Mouse (Mus musculus) heart, embryonic 15.5 days (tissue): ENCODE data around the gene Pakap. TPM values are rescaled to one million over a fixed set of nuclear protein-coding genes. Genes with fewer than 3 reads are reported as not detected.

Source experiments
- ATAC-seq: fragments of 200-750 bp; cut with Nextera tagmentation; replicated peaks from 2 replicates; pipeline ENCODE4 v1.8.0; 2017; ENCODE audit warnings: low read depth, moderate TSS enrichment; ENCODE audit not compliant: insufficient number of reproducible peaks, insufficient read depth, low FRiP score
- H3K27ac ChIP-seq: fragments of 300-500 bp; sonication (generic); 2 replicates; pipeline ENCODE4 v1.5.1; 2015; ENCODE audit warnings: mild to moderate bottlenecking, inconsistent platforms
- H3K27me3 ChIP-seq: fragments of 300-500 bp; sonication (generic); 2 replicates; pipeline ENCODE4 v1.6.1; 2015; ENCODE audit warnings: inconsistent platforms
- H3K36me3 ChIP-seq: fragments of 300-500 bp; sonication (generic); 2 replicates; pipeline ENCODE4 v1.6.1; 2015; ENCODE audit warnings: mild to moderate bottlenecking, inconsistent platforms
- H3K4me1 ChIP-seq: fragments of 300-500 bp; sonication (generic); replicated peaks from 2 replicates; pipeline ENCODE4 v1.6.1; 2015; ENCODE audit warnings: inconsistent platforms
- H3K4me2 ChIP-seq: fragments of 300-500 bp; sonication (generic); 2 replicates; pipeline ENCODE4 v1.6.1; 2015; ENCODE audit warnings: inconsistent platforms, mild to moderate bottlenecking, moderate library complexity
- H3K4me3 ChIP-seq: fragments of 300-500 bp; sonication (generic); 2 replicates; pipeline ENCODE4 v1.5.1; 2015; ENCODE audit warnings: mild to moderate bottlenecking, inconsistent platforms
- H3K9ac ChIP-seq: fragments of 300-500 bp; sonication (generic); 2 replicates; pipeline ENCODE4 v1.6.1; 2015; ENCODE audit warnings: mild to moderate bottlenecking, inconsistent platforms
- H3K9me3 ChIP-seq: fragments of 300-500 bp; sonication (generic); replicated peaks from 2 replicates; pipeline ENCODE4 v1.6.1; 2016; ENCODE audit warnings: inconsistent platforms
- WGBS: fragments of 180-500 bp; shearing (Covaris S2); methylation state at CpG from one replicate; pipeline ENCODE4 v1.1.7; 2015; ENCODE audit warnings: mixed read lengths; 5-methylcytosine and 5-hydroxymethylcytosine counted together
- polyA plus RNA-seq: library from polyadenylated mRNA; unstranded; fragments of >200 nt; fragmentation: Nextera tagmentation; extraction: Ambion mirVana; gene quantifications from 2 replicates; pipeline ENCODE4 v1.2.1, GENCODE M21; 2015

Gene Pakap
- polyA plus RNA-seq, 1 experiment from 2014 or later, result 57.8 TPM

DNA sequence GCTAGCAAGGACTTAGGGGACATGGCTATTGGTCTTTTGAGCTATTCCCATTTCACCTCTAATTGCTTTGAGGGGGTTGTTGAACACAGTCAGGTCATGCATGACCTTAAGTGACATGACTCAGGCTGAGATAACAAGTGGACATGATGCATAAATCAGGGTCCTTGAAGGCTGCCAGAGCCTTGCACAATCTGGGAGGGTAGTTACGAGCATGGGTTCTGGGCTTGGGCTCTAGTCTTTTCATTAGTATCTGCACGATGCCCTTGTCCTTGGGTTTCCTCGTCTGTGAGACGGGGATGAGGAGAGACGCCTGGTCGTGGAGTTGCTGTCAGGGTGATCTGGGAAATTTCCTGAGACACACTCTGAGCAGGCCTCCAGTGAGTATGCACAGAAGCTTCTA, 6.7 kb downstream of the Pakap start:
- peak overlapping the region; percentile 16; the same call in 1 of the 2 replicates for H3K4me2 ChIP-seq
- H3K9ac ChIP-seq, result no peak overlapping the region
- peaks cover 83% of the 10 kb centered on the region for H3K4me1 ChIP-seq
- no peaks in the 10 kb centered on the region for H3K36me3 ChIP-seq
- 27% methylated on average over 6 of the region's 6 CpGs for WGBS
- H3K27ac ChIP-seq, result peak overlapping the region; percentile 77
- H3K4me3 ChIP-seq, result no peak overlapping the region
- H3K9me3 ChIP-seq, result no peaks in the 10 kb centered on the region
- no peaks in the 10 kb centered on the region for H3K27me3 ChIP-seq
- no peak for ATAC-seq

DNA sequence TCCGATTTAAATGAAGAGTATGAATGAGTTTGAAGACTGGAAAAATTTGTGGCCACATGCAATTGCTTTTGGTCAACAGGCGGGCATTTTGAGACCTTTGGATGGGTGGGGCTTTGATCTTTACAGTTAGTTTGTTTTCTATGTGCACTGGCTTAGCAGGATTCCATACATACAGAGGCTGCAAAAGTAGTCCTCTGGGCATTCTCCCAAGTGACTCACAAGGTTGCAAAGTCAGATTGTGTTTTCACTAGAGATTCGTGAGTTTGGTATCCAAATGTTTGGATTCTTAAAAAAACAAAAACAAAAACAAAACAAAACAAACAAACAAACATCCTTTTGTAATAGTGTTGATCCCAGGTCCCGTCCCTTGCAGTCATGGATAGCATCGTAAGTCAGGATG, 7.7 kb downstream of the Pakap start:
- Histone ChIP-seq H3K9me3 (no peaks in the 10 kb centered on the region), H3K9ac (no peak overlapping the region), H3K27me3 (no peaks in the 10 kb centered on the region), H3K4me1 (peaks cover 80% of the 10 kb centered on the region), H3K27ac (peak overlapping the region; percentile 77), H3K4me3 (no peak overlapping the region), H3K4me2 (0 out of 2 replicates have a peak overlapping the region, but pooled peaks have one; percentile 16), H3K36me3 (no peaks in the 10 kb centered on the region)
- WGBS, result 52% methylated on average over 5 of the region's 5 CpGs
- ATAC-seq, result no peak

DNA sequence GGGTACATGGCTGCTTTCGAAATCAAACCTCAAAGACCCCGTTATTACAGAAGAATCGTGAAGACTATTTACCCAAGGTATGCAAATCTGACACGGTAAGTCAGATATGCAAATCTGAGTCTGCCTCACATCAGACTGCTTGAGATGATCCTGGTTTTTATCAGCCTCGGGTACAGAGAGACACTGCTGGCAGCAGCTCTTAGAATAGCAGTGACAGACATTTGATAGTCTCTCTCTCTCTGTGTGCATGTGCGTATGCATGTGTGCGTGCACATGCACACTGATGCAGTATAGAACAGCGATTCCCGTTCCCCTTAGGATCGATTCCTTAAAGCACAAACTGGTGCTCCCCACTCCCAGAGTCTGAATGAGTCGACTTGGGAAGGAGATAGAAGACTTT, 8.1 kb downstream of the Pakap start:
- peaks cover 76% of the 10 kb centered on the region for H3K4me1 ChIP-seq
- H3K36me3 ChIP-seq, result no peaks in the 10 kb centered on the region
- H3K9ac ChIP-seq, result no peak overlapping the region
- peak overlapping the region; percentile 77; the same call in 1 of the 2 replicates for H3K27ac ChIP-seq
- WGBS, result 44% methylated on average over 11 of the region's 11 CpGs
- H3K4me3 ChIP-seq, result no peak overlapping the region
- no peak for ATAC-seq
- no peaks in the 10 kb centered on the region for H3K9me3 ChIP-seq
- H3K27me3 ChIP-seq, result no peaks in the 10 kb centered on the region
- H3K4me2 ChIP-seq, result no peak overlapping the region

- H3K27ac ChIP-seq, result peak overlapping the region; percentile 51
- H3K9ac ChIP-seq, result no peak overlapping the region
- no peaks in the 10 kb centered on the region for H3K36me3 ChIP-seq
- peaks cover 55% of the 10 kb centered on the region for H3K4me1 ChIP-seq
- peak overlapping the region; percentile 29 for H3K4me2 ChIP-seq
- no peaks in the 10 kb centered on the region for H3K9me3 ChIP-seq
- H3K4me3 ChIP-seq, result no peak overlapping the region
- WGBS, result 33% methylated on average over 10 of the region's 10 CpGs
- ATAC-seq, result no peak
- no peaks in the 10 kb centered on the region for H3K27me3 ChIP-seq
Observed at GRCm38 (mm10) chr4:57579683-57580082, 11.7 kb downstream of the Pakap start.

DNA sequence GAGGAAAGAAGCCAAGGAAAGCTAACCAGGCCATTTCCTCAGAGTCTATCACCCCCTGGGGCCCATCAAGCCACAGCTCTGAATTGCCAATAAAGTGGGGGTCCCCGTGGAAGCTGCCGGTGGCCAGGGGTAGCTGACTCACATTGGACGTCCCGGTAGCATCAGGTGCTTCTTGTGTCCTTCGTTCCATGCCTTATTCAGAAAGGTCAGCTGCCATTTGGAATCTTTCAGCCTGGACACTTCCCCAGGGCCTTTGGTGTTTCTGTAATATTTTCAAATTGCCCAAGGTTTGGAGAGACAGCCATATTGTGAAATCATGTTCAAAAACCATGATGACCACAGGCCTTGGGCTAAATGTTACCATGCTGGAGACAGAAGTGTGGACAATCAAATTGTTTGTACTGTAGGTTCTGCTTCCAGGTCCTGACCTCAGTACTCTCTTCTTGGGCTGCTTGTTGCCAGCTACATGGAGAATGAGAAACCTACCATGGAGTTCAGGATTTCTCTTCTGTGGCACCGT, 17.4 kb downstream of the Pakap start:
- Histone ChIP-seq H3K4me3 (no peak overlapping the region), H3K36me3 (no peaks in the 10 kb centered on the region), H3K9ac (no peak overlapping the region), H3K27ac (peak overlapping the region; percentile 83; the same call in 1 of the 2 replicates), H3K9me3 (no peaks in the 10 kb centered on the region), H3K27me3 (no peaks in the 10 kb centered on the region), H3K4me1 (peaks cover 63% of the 10 kb centered on the region), H3K4me2 (no peak overlapping the region)
- ATAC-seq, result no peak
- 72% methylated on average over 6 of the region's 6 CpGs for WGBS

DNA sequence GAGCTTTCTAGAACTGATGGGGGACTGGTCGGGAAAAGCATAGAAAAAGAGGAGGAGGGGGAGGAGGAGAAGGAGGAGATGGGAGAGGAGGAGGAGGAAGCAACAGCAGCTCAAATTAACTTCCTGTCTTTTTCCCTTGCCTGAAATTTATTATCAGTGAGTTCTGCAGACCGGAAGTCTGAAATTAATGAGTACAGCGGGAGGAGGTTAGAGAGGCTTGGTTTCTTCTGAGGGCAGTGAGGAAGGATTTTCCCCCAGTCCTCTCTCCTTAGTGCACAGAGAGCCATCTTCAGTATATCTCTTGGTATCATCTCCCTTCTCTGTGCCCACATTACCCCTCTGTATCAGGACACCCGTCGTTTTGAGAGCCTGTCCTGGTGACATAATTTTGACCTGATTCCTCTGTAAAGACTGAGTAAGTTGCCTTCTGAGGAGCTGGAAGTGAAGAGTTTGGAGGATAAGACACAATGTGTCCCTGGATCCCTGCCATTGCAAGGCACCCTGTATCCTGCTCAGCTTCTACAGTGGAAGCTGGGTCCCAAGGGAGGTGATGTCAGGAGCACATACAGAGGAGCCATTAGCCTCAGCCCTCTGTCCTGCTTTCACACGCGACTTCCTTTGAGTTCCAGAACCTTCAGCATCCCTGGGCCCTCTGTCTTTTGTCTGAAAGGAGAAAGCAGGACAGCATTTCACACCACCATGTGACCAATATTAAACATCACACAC, 19.1 kb downstream of the Pakap start:
- H3K4me3 ChIP-seq, result no peak overlapping the region
- peak overlapping the region; percentile 83 for H3K27ac ChIP-seq
- H3K27me3 ChIP-seq, result no peaks in the 10 kb centered on the region
- H3K4me1 ChIP-seq, result peaks cover 72% of the 10 kb centered on the region
- H3K9me3 ChIP-seq, result no peaks in the 10 kb centered on the region
- H3K4me2 ChIP-seq, result peak overlapping the region; percentile 4; the same call in 1 of the 2 replicates
- H3K36me3 ChIP-seq, result no peaks in the 10 kb centered on the region
- peak overlapping the region; percentile 27; the same call in 1 of the 2 replicates for H3K9ac ChIP-seq
- no peak for ATAC-seq
- 33% methylated on average over 7 of the region's 7 CpGs for WGBS

GRCm38 (mm10) chr4:57588356-57588755, 20.4 kb downstream of the Pakap start:
- H3K9me3 ChIP-seq, result no peaks in the 10 kb centered on the region
- 45% methylated on average over 1 of the region's 1 CpGs for WGBS
- H3K4me2 ChIP-seq, result no peak overlapping the region
- H3K4me1 ChIP-seq, result peaks cover 83% of the 10 kb centered on the region
- no peak overlapping the region for H3K9ac ChIP-seq
- ATAC-seq, result peak; percentile 56; the same call in 1 of the 2 replicates
- H3K4me3 ChIP-seq, result no peak overlapping the region
- no peaks in the 10 kb centered on the region for H3K36me3 ChIP-seq
- peak overlapping the region; percentile 83 for H3K27ac ChIP-seq
- H3K27me3 ChIP-seq, result no peaks in the 10 kb centered on the region

GRCm38 (mm10) chr4:57592751-57593150, 24.8 kb downstream of the Pakap start:
- Histone ChIP-seq H3K9me3 (no peaks in the 10 kb centered on the region), H3K9ac (no peak overlapping the region), H3K27ac (peak overlapping the region; percentile 78), H3K36me3 (no peaks in the 10 kb centered on the region), H3K4me1 (peaks cover 72% of the 10 kb centered on the region), H3K4me2 (peak overlapping the region; percentile 31; the same call in 1 of the 2 replicates), H3K4me3 (no peak overlapping the region), H3K27me3 (no peaks in the 10 kb centered on the region)
- peak; percentile 56; the same call in 1 of the 2 replicates for ATAC-seq
- WGBS, result 61% methylated on average over 4 of the region's 4 CpGs

GRCm38 (mm10) chr4:57599946-57600345, 32.0 kb downstream of the Pakap start:
- no peak overlapping the region for H3K4me3 ChIP-seq
- H3K27ac ChIP-seq, result peak overlapping the region; percentile 31
- peaks cover 68% of the 10 kb centered on the region for H3K4me1 ChIP-seq
- H3K27me3 ChIP-seq, result no peaks in the 10 kb centered on the region
- no peaks in the 10 kb centered on the region for H3K36me3 ChIP-seq
- H3K4me2 ChIP-seq, result no peak overlapping the region
- ATAC-seq, result no peak
- no peaks in the 10 kb centered on the region for H3K9me3 ChIP-seq
- 71% methylated on average over 6 of the region's 6 CpGs for WGBS
- no peak overlapping the region for H3K9ac ChIP-seq

DNA sequence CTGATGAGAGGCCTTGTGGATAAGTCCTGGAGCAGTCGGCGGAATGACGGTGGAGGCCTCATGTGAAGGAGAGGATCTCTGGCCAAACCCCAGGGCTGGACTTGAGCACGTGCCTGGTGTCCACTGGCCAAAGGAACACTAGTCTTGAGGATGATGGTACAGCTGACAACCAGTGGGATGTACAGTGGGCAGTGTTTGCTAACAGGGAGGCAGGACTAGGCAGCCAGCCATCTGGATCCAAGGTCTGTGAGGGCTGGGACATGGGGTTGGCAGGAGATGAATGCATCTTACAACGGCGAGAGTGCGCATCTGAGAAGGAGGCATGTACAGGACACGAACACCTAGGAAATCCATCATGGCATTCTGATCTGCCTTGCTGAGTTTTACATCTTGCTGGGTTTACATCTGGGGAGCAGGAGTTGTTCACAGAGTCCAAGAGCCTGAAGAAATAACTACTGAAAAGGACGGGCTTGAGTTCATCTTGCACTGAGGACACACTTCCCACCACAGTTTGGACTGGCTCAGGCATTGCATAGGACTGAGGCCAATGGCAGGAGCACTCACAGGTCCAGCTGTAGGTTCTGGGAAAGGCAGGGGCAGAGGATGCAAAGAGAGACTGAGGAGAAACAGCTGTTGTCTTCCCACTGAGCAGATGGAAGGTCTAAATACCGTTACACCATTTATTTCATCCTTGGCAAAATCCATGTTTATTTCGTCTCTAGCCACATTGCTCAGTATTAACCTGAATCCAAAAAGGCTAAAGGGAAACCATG, 32.9 kb downstream of the Pakap start:
- H3K4me2 ChIP-seq, result no peak overlapping the region
- H3K4me3 ChIP-seq, result no peak overlapping the region
- no peak for ATAC-seq
- WGBS, result 68% methylated on average over 11 of the region's 11 CpGs
- H3K9ac ChIP-seq, result no peak overlapping the region
- peak overlapping the region; percentile 44 for H3K27ac ChIP-seq
- H3K36me3 ChIP-seq, result no peaks in the 10 kb centered on the region
- no peaks in the 10 kb centered on the region for H3K27me3 ChIP-seq
- peaks cover 67% of the 10 kb centered on the region for H3K4me1 ChIP-seq
- H3K9me3 ChIP-seq, result no peaks in the 10 kb centered on the region

- no peaks in the 10 kb centered on the region for H3K9me3 ChIP-seq
- peak; percentile 44; the same call in 1 of the 2 replicates for ATAC-seq
- WGBS, result 32% methylated on average over 9 of the region's 9 CpGs
- peak overlapping the region; percentile 44 for H3K27ac ChIP-seq
- H3K4me1 ChIP-seq, result peaks cover 68% of the 10 kb centered on the region
- no peak overlapping the region for H3K9ac ChIP-seq
- no peak overlapping the region for H3K4me2 ChIP-seq
- no peak overlapping the region for H3K4me3 ChIP-seq
- H3K36me3 ChIP-seq, result no peaks in the 10 kb centered on the region
- no peaks in the 10 kb centered on the region for H3K27me3 ChIP-seq
Observed at GRCm38 (mm10) chr4:57601458-57601835, 33.5 kb downstream of the Pakap start.
